10 mouse cellular contexts compared by ENCODE assay signal in the genomic region with DNA sequence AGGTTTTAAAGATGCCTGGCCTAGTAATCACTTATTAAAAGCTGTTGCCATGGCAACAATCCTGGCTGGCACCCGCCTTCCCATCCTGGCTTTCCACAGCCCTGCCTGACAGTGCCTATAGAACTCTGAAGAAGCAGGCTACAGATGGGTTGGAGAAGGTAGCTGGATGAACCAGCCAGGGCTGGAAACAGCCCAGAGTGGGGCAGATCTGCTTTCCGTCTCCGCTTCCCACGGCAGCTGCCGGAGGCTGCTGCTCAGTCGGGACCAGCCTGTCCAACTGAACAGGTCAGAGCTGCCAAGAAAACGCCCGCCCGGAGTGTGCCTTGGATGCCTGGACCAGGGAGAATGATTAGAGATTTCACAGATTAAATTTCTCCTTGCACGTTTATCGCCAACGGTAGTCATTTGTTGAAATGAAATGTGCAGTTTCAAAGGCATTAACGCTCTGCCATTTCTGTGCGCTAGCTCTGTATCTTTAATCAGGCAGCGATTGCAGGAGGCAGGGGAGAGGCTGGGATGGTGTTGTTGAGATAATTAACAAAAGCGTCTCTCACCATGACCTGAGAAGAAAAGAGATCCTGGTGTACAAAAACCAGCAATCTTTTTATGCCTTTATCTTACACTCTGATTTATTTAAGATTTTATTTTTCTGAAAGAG. TPM values are rescaled to one million over a fixed set of nuclear protein-coding genes. Genes with fewer than 3 reads are reported as not detected.
DNase-seq lines count a peak whose midpoint lies in the region; ATAC-seq lines count a peak whose summit lies in the region.
"Had no signal": no experiment of that assay in that cellular context is flagged by ENCODE, and none has a peak within 500 bp of the region (broad histone marks: within the 10 kb centered on the region; RNA-seq: fewer than 3 reads in every experiment).

No protein-coding gene starts in this region.

- H3K9me3 ChIP-seq in kidney, embryonic 15.5 days (replicated peaks) = no peaks in the 10 kb centered on the region
- H3K9me3 ChIP-seq in kidney, embryonic 16.5 days (ENCODE audit: low read length) = no peaks in the 10 kb centered on the region
- no peaks in the 10 kb centered on the region for H3K9me3 ChIP-seq in hindbrain, embryonic 14.5 days (ENCODE audit: control insufficient read depth, low read length)
- H3K9me3 ChIP-seq: limb, embryonic 13.5 days had no signal

- no peak; the same call in 1 of the 2 replicates for ATAC-seq in kidney, embryonic 15.5 days (replicated peaks; ENCODE audit: low FRiP score)
- ATAC-seq in kidney, embryonic 16.5 days (ENCODE audit: low FRiP score, low TSS enrichment) = no peak
- ATAC-seq in hindbrain, embryonic 14.5 days (ENCODE audit: low FRiP score) = peak; percentile 61
- ATAC-seq in inflammation-experienced regulatory T-cells, adult 6 months = no peak

- no peak overlapping the region for H3K4me2 ChIP-seq in kidney, embryonic 15.5 days
- no peak overlapping the region for H3K4me2 ChIP-seq in kidney, embryonic 16.5 days (replicated peaks; ENCODE audit: low read depth, low read length)
- peak overlapping the region; percentile 9; the same call in 1 of the 2 replicates for H3K4me2 ChIP-seq in hindbrain, embryonic 14.5 days (replicated peaks)
- H3K4me2 ChIP-seq: limb, embryonic 13.5 days had no signal

- peak; percentile 70 for DNase-seq in hindbrain, embryonic 14.5 days (ENCODE audit: low spot score)
- peak; percentile 95 for DNase-seq in left cerebral cortex, postnatal 4 days
- no peak for DNase-seq in yolk sac, embryonic 10.5 days (ENCODE audit: low spot score)
- DNase-seq in kidney, adult 8-10 months = no peak
- DNase-seq in heart, postnatal 25 days (ENCODE audit: low spot score) = no peak
- DNase-seq: heart, adult 11 months had no signal

- 0 out of 2 replicates have a peak overlapping the region, but pooled peaks have one; percentile 13 for H3K27ac ChIP-seq in kidney, embryonic 15.5 days
- no peak overlapping the region for H3K27ac ChIP-seq in kidney, embryonic 16.5 days (ENCODE audit: low read length)
- H3K27ac ChIP-seq in hindbrain, embryonic 14.5 days = peak overlapping the region; percentile 89
- H3K27ac ChIP-seq: limb, embryonic 13.5 days had no signal

- 89% methylated on average over 16 of the region's 16 CpGs for WGBS in kidney, embryonic 15.5 days
- 89% methylated on average over 16 of the region's 16 CpGs for WGBS in kidney, embryonic 16.5 days
- WGBS in hindbrain, embryonic 14.5 days = 39% methylated on average over 16 of the region's 16 CpGs

- H3K4me1 ChIP-seq in kidney, embryonic 15.5 days = no peaks in the 10 kb centered on the region
- no peaks in the 10 kb centered on the region for H3K4me1 ChIP-seq in kidney, embryonic 16.5 days (ENCODE audit: insufficient read depth, low read length)
- H3K4me1 ChIP-seq in hindbrain, embryonic 14.5 days (replicated peaks; ENCODE audit: control insufficient read depth, insufficient read depth, low read length) = peaks cover 24% of the 10 kb centered on the region
- H3K4me1 ChIP-seq: limb, embryonic 13.5 days had no signal

- intact Hi-C loops in left cerebral cortex, postnatal 4 days (cut with DNase I) = loop anchor here (5.0 kb wide), 1 partner anchor 51 kb away; no protein-coding TSS in a partner anchor
- intact Hi-C loops in heart, postnatal 25 days (cut with DNase I) = no loop called here

- no peak overlapping the region for H3K9ac ChIP-seq in kidney, embryonic 15.5 days
- H3K9ac ChIP-seq in kidney, embryonic 16.5 days (replicated peaks; ENCODE audit: low read length) = no peak overlapping the region
- no peak overlapping the region for H3K9ac ChIP-seq in hindbrain, embryonic 14.5 days
- H3K9ac ChIP-seq: limb, embryonic 13.5 days had no signal

- H3K27me3 ChIP-seq in kidney, embryonic 15.5 days = no peaks in the 10 kb centered on the region
- H3K27me3 ChIP-seq in kidney, embryonic 16.5 days (ENCODE audit: insufficient read depth, low read length) = no peaks in the 10 kb centered on the region
- no peaks in the 10 kb centered on the region for H3K27me3 ChIP-seq in hindbrain, embryonic 14.5 days (ENCODE audit: control insufficient read depth, insufficient read depth, low read length)
- H3K27me3 ChIP-seq: limb, embryonic 13.5 days had no signal

- H3K36me3 ChIP-seq in kidney, embryonic 15.5 days = peaks cover 100% of the 10 kb centered on the region
- H3K36me3 ChIP-seq in kidney, embryonic 16.5 days (ENCODE audit: insufficient read depth, low read length) = peaks cover 91% of the 10 kb centered on the region
- H3K36me3 ChIP-seq in hindbrain, embryonic 14.5 days (replicated peaks; ENCODE audit: control insufficient read depth, insufficient read depth) = peaks cover 98% of the 10 kb centered on the region

- H3K4me3 ChIP-seq in kidney, embryonic 15.5 days (replicated peaks) = no peak overlapping the region
- H3K4me3 ChIP-seq in kidney, embryonic 16.5 days (ENCODE audit: low read length) = no peak overlapping the region
- H3K4me3 ChIP-seq in hindbrain, embryonic 14.5 days (replicated peaks; ENCODE audit: low read length) = no peak overlapping the region
- H3K4me3 ChIP-seq: limb, embryonic 13.5 days had no signal

RNA-seq across cellular contexts. Expression of gene Tnrc18, which starts 56.0 kb away (rescaled TPM):
- polyA plus RNA-seq in kidney, embryonic 15.5 days (2015; fragmentation: Nextera tagmentation; extraction: Ambion mirVana) = 21.6 and 28.1 TPM in 2 replicates
- polyA plus RNA-seq in kidney, embryonic 16.5 days (2015; fragmentation: Nextera tagmentation; extraction: Ambion mirVana) = 18.2 and 20.6 TPM in 2 replicates
- 34.1 and 38.9 TPM in 2 replicates for polyA plus RNA-seq in hindbrain, embryonic 14.5 days (2014; fragmentation: Nextera tagmentation; extraction: Ambion mirVana)
- 100 to 1,000 TPM; 232 to 250 TPM for total RNA-seq in left cerebral cortex, postnatal 4 days (2021)
- 1 to 10 TPM; 1.6 to 4.4 (median 2.9) TPM for polyA plus RNA-seq in inflammation-experienced regulatory T-cells, adult 6 months (2017; shearing (Covaris generic))
- total RNA-seq in heart, postnatal 25 days (2021) = 10 to 100 TPM; 50.5 to 59.1 TPM

Comparison
In these comparisons a context has a peak if more than half of its experiments do, and no peak if none do; other contexts are left out.
1. DNase-seq: peak in hindbrain, embryonic 14.5 days (single experiment) and left cerebral cortex, postnatal 4 days (single experiment); none in yolk sac, embryonic 10.5 days (single experiment), kidney, adult 8-10 months (0 of 2) and heart, postnatal 25 days (single experiment).